Mouse (Mus musculus) cortical plate, adult 2 months (tissue): ENCODE measurements around the gene Kirrel3.

Experiments
- CTCF ChIP-seq: fragments of 200-500 bp; IDR thresholded peaks from 2 replicates; pipeline ENCODE4 v1.5.1; 2011; ENCODE audit warnings: mild to moderate bottlenecking, control low read depth, low read length; ENCODE audit not compliant: insufficient read depth; ENCODE audit errors: extremely low read depth
- POLR2A ChIP-seq: fragments of 200-500 bp; IDR thresholded peaks from 2 replicates; pipeline ENCODE4 v1.6.1; 2011; ENCODE audit warnings: mild to moderate bottlenecking, low read length, control low read depth; ENCODE audit not compliant: insufficient read depth; ENCODE audit errors: extremely low read depth

DNA sequence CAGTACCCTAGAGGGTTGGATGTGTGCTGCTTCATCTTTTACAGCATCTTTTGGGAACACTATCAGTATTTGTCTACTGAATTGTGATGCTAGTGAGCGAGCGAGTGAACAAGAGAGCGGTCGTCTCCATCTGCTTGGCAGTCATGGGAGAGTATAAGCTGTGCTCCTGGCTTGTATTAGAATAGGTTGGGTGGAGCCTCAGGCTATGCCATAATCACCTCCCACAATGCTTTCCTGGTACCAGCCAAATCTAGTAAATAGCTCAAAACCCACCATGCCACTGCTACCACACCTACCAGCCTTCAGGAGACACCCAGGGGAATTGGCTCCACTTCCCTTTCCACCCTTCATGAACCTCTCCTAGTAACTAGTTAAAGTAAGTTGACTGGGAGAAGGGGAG, 285.3 kb downstream of the Kirrel3 start:
- no peak for TF ChIP-seq CTCF
- TF ChIP-seq POLR2A = no peak
